Mouse (Mus musculus): ENCODE data around the gene Cdc5l.
"Not testable (repeated sequence)": the region's sequence is repeated elsewhere in the genome, so short reads cannot be mapped to it uniquely, and the experiment has no call there.

The Cdc5l gene

DNA sequence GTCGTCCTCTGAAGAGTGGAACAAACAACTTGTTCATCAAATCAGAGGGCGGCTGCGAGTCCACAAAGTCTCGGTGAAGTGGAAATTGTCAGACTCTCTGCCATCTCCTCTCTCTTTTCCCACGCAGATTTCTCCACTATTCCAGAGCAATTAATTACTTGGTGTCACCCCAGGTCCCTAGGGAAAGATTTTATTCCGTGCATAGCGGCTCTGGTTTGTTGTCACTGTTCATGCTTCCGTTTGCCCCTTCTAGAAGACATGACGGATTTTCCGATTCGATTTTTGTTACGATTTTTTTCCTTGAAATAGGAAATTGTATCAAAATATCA is 689 bp upstream of the Cdc5l start:
- DNase-seq (ENCODE audit: low read depth), result no peak

DNA sequence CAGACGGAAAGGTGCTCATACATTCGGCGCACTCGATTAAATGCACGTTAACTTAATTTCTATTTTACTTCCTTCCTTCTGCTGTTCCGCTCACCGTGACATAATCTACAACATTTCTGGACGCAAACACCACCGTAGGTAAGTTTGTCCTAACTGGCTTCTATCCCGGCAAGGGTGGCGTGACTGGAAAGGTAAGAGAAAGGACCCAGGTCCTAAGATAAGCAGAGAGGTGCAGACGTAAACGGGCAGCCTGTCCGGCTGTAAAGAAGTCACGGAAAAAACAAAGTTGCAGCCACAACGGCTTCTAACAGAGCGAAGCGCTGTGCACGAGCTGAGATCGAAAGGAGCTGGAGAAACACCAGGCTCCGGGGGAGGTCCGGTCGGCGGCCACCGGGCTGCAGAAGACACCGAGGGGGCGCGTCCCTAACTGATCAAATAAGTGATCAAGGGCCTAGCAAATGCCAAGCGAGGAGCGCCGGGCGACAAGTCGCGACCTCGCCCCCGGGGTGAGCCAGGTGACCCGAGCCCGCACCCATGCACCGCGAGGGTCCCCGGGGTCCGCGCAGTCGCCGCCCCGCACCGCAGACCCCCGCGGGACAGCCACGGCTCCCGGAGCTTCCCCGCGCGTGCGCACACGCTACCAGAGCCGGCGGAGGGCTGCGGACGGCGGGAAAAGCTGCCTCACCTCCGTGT is 685 bp downstream of the Cdc5l start:
- DNase-seq (ENCODE audit: low read depth), result no peak

DNA sequence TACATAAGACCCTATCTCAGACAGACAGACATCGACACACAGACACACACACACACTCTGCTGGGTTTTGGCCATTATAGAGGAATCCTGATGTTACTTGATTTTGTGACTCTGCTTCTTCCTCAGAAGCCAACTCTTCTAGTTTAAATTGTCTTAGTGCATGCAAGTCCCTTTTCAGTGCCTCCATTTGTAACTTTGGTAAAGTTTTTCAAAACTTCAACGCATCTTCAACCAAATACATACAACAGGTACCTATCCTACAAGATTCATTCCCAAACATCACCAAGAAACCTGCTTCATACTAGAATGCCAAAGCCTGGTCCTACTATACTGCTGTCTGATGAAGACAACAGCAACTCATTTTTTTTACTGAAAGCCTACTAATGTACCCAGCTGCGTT is 1.5 kb downstream of the Cdc5l start:
- DNase-seq (ENCODE audit: low read depth), result peak; percentile 15

DNA sequence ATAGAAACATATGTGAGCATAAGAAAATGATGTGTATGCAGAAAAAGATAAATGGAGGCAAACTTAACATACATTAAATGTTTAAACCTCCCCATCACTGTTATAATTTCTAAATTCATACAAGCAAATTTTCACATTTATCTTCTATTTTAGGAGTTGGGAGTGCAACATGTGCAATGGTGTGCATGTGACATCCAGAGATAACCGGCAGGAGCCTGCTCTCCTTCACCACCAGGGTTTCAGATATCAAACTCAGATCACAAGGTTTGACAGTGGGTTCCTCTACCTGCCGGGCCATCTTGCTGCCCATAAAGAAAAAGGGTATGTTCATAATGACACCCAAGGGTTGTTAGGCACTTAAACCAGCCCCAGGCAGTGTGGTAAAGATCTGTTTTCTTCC is 16.1 kb downstream of the Cdc5l start:
- no peak for DNase-seq (ENCODE audit: low read depth)

DNA sequence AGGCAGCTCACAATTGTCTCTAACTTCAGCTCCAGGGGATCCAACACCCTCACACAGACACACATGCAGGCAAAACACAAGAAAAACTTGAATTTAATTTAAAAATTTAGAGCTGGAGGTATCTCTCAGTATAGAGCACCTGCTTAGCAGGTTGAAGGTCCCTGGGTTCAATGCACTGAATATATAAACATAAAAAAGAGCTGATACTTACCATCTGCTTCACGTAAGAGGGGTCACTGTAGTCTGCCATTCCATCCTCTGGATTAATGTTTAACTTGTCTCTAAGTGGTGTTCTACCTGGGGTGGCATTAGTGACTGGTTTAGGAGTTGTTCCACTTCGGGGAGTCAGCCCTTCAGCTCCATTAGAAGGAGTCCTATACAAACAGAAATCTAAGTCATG is 21.9 kb downstream of the Cdc5l start:
- not testable (repeated sequence) for DNase-seq (ENCODE audit: low read depth)

DNA sequence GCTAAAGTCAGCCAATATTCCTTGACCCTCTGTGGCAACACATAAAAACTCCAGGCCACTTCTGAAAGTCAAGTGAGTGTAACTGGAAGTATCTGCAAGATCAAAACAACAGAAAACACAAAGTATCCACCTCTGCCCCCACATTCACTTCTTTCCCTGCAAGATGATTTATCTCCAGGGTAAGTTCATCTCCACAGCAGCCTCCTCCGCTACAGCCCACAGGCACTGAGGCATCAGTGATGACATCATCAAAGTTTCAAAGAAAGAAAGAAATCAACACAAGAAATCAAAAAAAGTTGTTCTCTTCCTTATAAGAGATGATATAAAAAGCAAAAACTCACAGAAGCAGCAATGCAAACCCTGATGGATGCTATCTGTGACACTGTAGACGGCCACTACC is 24.8 kb downstream of the Cdc5l start:
- no peak for DNase-seq (ENCODE audit: low read depth)

DNA sequence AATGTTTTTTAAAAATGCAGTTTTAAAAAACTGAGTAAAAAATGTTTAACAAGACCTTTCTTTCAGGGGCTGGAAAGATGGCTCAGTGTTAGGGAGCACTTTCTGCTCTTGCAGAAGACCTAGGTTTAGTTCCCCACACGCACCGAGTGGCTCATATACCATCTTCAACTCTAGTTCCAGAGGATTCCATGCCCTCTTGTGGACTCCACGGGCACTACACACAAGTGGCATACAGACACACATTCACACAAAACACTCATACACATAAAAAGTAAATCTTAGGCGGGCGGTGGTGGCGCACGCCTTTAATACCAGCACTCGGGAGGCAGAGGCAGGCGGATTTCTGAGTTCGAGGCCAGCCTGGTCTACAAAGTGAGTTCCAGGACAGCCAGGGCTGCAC is 27.3 kb downstream of the Cdc5l start:
- peak; percentile 22 for DNase-seq (ENCODE audit: low read depth)

DNA sequence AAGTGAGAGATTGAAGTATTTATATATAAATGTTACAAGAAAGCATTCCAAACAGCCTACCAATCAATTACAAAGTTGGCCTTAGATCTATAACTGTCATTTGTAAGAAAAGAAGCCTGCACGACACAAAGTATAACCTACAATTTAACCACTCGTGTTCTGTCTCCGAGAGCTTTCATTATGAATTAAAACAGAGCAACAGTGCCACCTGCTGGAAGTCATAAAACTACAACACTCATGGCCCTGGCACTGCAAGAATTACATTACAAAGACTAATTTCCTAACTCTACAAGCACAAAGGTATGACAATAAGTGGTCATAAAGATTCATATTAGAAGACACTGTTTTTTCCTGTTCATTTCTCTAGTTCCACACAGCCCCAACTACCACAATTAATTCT is 30.3 kb downstream of the Cdc5l start:
- peak; percentile 77 for DNase-seq (ENCODE audit: low read depth)

DNA sequence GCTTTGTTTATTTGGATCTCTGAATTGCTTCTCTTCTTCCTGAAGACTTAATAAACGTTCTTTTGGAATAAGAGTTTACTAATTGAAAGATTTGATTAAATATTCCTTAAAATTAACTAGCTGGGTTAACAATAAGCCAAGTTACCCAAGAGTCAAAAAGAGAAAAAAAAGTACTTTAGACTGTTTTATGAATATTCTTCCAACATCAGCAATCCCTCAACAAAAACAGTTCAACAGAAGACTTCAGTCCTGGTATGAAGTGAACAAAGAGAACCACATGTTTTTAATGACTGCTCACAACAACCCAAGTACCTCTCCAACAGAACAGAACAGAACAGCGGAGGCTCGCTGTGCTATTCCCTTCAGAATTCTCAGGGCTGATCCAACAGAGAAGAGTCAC is 30.9 kb downstream of the Cdc5l start:
- no peak for DNase-seq (ENCODE audit: low read depth)

DNA sequence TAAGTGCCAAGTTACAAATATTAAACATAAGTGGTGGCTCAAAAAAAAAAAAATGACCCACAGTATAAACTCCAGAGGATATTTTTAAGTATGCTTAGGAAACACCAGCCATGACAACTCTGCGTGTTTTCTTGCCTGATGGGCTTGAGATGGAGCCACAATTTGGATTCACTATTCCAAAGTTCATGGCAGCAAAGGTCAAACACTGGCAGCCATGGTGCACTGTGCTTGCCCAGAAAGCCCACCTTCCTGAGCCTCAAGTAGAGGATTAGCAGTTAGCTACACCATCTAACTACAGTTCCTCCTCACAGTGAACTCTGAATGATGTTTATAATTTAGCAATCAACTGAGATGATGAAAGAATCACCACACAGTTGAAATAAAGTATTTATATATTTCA is 31.4 kb downstream of the Cdc5l start:
- no peak for DNase-seq (ENCODE audit: low read depth)

DNA sequence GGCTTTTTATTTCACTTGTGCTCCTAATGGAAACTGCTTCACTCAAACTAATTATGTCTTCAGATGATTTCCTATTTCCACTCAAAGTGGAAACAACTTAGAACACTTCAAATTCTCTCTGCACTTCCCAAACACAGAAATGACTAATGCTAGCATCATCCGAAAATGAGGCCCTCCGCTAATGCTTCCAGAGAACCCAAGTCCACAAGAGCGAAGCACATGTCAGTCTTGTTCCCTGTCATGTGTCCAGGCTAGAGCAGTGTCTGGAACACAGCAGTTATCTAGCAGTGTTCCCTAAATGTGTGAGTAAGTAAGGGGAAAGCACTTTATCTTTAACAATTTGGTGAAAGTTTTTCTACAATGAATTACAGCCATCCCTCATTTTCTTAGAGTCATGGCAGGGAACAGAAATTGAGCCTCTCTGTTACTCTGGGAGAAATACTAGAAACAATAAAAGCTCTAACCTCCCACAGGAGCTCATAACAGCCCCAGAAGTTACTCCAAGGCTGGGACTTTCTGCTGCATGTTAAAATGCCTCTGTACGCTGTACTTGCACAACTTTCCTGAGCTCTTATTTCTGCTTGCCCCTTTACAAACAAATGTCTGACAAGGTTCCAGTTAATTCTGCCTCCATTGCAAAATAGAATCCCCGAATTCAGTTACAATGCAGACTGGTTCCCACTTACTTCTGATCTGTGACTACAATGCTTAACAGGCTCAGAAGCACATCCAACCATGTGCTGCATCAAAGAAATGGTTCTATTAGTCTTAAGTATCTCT is 32.2 kb downstream of the Cdc5l start:
- DNase-seq (ENCODE audit: low read depth), result no peak

DNA sequence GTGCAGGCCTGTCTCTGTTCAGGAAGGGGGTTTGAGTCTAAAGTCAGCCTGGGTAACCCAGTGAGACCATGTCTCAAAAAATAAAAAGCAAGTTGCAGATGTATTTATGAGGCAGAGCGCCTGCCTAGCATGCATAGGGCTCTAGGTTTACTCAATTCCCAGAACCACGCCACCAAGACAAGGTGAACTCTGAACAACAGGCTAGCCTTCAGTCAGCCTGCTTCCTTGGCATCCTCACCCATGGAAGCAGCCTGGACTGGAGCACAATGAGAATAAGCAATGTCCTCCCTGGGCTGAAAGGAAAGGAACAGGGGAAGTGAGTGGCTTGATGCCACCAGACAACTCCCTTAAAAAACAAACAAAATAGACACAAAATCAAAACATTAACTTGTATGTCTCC is 35.5 kb downstream of the Cdc5l start:
- no peak for DNase-seq (ENCODE audit: low read depth)

DNA sequence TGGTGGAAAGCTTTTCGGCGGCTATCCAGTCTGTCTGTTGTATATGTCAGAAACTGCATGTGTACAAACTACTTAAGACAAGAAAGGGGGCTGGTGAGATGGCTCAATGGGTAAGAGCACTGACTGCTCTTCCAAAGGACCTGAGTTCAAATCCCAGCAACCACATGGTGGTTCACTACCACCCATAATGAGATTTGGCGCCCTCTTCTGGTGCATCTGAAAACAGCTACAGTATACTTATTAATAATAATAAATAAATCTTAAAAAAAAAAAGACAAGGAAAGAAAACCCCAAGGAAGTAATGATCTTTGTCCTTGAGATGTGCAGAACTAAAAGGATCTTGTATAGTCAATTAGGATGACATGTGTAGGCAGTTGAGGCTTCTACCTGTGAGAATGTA is 36.0 kb downstream of the Cdc5l start:
- DNase-seq (ENCODE audit: low read depth), result peak; percentile 37

DNA sequence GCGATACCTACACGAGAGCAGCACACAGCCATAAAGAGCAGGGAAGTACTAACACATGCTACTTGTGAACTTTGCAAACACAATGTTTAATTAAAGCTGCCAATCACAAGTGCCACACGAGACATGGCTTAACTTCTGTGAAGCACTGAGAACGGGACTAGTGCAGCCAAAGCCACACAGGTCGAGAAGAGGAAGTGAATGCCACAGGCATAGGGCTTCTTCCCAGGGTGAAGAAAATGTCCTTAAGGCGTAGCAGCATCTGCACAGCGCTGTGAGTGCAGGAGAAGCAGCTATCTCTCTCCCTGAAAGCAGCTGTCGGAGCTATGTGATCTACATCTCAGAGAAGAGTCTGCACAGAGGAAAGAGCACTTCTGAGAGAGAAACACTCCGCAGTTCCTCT is 38.9 kb downstream of the Cdc5l start:
- DNase-seq (ENCODE audit: low read depth), result no peak

DNA sequence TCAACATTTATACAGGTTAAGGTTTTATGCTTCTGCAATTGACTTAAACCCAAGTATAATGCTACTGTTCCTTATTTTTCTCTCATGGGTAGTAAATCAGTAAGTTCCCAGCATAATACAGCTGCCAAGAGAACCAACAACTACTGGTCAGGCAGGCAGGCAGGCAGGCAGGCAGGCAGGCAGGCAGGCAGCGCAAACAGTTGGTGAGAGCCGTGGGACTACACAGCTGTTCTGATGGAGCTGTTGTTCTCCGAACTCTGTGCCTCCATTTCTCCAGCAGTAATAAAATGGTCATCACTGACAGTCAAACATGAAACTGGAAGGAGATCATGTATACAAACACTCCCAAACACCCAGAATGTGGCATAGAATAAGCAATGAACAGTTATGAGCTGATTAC is 39.8 kb downstream of the Cdc5l start:
- DNase-seq (ENCODE audit: low read depth), result no peak

DNA sequence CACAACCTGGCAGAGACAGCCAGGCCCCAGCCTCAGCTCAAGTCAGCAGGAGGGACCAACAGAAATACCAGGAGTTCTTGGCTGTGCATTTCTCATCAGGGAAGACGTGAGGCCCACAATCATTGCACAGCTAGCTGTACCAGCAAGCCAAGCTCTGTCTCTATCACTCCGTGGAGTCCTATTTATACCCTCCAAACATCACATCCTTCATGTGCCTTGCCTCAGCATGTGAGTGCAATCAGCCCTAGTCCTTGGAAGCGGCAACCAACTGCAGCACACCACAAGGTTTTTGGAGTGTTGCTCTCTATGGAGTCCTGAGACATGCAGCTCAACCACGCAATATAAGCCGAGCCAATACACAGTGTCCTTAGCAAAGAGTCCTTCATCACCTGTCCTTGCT is 43.6 kb downstream of the Cdc5l start:
- no peak for DNase-seq (ENCODE audit: low read depth)

DNA sequence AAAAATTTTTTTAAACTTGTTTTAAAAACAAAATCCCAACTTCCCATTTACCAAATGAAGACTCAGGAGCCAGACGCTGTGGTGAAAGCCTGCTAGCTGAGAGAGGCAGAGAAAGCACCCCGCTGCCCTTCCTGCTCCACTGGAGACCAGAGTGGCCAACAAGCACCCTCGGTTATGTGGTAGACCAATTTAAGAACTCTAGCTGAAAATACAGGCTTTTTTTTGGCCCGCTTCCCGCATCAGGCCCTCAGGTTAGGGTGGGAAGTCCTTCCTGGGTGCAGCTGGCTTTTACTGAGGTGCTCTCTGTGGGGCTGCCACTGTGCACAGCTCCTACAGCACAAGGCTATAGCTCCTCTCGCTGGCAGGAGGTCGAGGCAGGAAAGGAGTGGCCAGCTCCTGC is 46.6 kb downstream of the Cdc5l start:
- no peak for DNase-seq (ENCODE audit: low read depth)

DNA sequence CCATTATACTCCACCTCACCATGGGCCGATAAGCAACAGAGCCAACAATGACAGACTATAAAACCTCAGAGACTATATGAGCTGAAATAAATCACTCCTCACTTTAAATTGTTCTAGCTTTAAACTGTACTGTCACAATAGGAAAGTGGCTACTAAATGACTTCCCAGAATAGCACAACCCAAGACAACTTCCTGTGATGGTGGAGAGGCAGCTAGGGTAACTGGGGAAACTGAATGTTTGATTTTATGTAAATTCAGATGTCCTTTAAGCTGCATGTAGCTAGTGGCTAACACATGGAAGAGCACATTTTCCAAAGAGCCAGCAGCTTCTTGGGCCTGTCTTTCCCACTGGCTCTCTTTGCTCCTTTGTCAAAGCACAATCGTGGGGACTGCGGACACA is 50.2 kb downstream of the Cdc5l start:
- no peak for DNase-seq (ENCODE audit: low read depth)

DNA sequence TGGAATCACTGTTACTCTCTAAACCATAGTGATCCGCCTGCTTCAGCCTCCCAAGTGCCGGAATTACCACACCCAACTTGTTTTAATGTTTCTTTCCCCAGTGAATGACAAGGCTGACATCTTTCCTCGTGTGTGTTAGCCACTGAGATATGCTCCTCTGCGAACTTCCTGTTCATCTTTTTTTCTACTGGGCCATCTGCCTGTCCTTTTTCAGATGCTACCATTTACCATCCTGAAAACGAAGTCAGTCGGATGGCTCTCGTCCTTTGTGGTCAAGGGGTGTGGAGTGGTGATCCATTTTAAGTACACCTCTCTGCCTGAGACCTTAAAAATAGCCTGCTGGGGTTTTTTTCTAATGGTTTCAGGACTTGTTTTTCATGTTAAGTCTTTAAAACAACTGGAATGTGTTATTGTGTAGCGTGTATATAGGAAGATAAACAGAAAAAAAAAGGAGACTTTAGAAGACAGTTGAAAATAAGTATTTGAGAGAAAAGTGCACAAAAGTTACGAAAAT is 54.2 kb downstream of the Cdc5l start:
- no peak for DNase-seq (ENCODE audit: low read depth)

DNA sequence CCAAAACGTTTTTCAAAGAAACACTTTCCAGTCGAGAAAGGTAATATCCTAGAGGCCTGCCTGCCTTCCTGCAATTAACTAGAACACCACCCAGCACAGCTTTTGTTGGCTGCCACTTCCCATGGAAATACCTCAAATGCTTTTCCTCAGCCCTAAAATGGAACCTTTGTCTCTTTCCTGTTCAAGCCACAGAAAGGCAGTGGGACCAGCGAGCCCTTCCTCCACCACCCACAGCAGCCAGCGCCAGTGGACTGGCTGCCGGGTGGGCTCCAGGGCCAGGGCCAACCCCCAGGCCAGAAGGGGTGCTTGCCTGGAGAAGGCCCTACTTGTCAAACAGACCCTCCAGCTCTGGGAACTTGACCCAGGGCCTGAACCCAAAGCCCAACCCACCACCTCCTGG is 56.2 kb downstream of the Cdc5l start:
- DNase-seq (ENCODE audit: low read depth), result no peak

DNA sequence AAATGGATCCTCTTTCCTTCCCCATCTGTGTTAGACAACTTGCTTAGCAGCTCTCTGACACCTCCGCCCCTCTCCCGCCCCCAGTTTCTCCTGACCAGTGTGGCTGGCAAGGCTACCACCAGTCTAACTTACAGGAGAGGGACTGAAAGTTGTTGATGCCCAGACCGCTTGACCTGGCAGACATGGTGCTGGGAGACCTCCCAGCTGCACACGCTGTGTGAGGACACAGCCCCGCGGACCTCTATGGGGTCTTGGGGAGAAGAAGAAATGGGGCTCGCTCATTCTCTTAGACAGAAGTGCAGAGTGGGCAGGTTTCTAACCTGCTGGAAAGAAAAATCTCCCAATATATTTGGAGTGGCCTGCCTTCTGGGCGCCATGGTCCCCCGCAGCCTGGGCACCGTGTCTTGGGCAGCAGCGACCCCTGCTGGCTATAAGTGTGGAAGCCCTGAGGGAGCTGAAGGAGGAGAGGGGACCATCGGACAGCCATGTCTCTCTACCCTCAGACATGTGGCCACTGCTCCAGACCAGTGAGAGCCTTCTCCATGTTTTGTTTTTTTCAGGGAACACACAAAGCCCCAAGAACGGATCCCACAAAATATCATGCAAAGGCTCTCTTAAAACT is 59.4 kb downstream of the Cdc5l start:
- peak; percentile 69 for DNase-seq (ENCODE audit: low read depth)

DNA sequence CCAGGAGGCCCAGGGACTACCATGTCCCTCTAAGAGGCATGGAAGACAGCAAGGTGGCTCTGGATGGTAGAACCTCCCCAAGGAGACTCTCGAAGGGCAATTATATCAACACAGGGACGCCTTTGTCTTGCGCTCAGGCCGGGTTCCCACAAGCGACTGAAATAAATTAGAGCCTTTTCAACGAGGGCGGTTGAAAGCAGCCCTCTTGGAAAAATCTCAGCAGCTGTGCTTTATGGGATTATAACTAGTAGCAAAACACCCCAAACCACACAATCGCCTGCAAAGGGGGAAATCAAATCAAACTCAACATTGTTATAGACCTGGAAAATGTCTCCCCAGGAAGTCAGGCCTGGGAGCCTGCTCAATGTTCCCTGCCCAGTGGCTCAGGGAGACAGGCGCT is 62.5 kb downstream of the Cdc5l start:
- DNase-seq (ENCODE audit: low read depth), result no peak

DNA sequence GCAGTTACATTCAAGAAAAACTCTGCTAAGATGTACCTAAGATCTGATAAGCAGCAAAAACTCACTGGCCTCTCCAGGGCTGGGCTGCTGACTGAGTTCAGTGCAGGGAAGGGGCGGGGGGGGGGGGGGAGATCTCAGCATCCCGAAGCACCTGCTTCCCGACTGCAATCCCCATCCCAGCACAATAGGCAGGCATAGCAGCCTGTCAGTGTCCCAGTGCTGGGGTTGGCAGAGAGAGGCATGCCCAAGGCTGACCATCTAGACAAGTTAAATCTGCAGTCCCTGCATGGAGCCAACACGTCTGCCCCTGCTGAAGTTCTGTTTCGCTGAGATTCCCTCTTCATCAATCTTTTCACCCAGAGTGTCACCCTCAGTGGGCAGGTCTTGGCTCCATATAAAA is 63.0 kb downstream of the Cdc5l start:
- DNase-seq (ENCODE audit: low read depth), result no peak

Measured in naive thymus-derived CD4-positive, alpha-beta T cell, adult 2 months (primary cell).